ENCODE assay signal across 30 mouse cellular contexts in genomic region chr3:19046610-19047009, GRCm38 (mm10).
A peak's percentile ranks its signal among the peaks of the same experiment; 100 is the strongest.
DNase-seq lines count a peak whose midpoint lies in the region; ATAC-seq and TF ChIP-seq lines count a peak whose summit lies in the region.
"Had no signal": no experiment of that assay in that cellular context is flagged by ENCODE, and none has a peak within 500 bp of the region (broad histone marks: within the 10 kb centered on the region; RNA-seq: fewer than 3 reads in every experiment).

No protein-coding gene starts in this region.

- peak; percentile 63; the same call in 1 of the 2 replicates for ATAC-seq in stomach, embryonic 14.5 days (ENCODE audit: insufficient number of reproducible peaks, insufficient read depth, low FRiP score, low read depth)
- ATAC-seq in stomach, postnatal 0 days (ENCODE audit: low FRiP score, low TSS enrichment): no peak
- ATAC-seq in embryonic facial prominence, embryonic 14.5 days (ENCODE audit: low read depth): peak; percentile 67; the same call in 1 of the 2 replicates
- ATAC-seq: forebrain, embryonic 13.5 days; forebrain, embryonic 16.5 days; hindbrain, postnatal 0 days; inflammation-experienced regulatory T-cells, adult 6 months; intestine, embryonic 16.5 days had no signal

- no peak for TF ChIP-seq CTCF in stomach, postnatal 0 days (IDR thresholded peaks at IDR 0.05; ENCODE audit: low read depth)

- peak; percentile 8 to 31 for DNase-seq in cerebellum, postnatal 14 days
- no peak for DNase-seq in cerebellum, adult 8-10 months
- DNase-seq in kidney, adult 9 months: peak; percentile 22
- no peak for DNase-seq in kidney, postnatal 10 days
- no peak for DNase-seq in stomach, postnatal 0 days (ENCODE audit: low spot score)
- peak; percentile 20 for DNase-seq in embryonic facial prominence, embryonic 14.5 days (ENCODE audit: low spot score)
- no peak for DNase-seq in Muller cell, postnatal 12 days (ENCODE audit: inconsistent ontology term)
- DNase-seq: adrenal gland, adult 2 months; adrenal gland, postnatal 14 days; B cell, adult 2 months; cerebellum, adult 11-12 months; cerebellum, adult 9-10 months; cerebellum, postnatal 36 days; gastrocnemius, postnatal 10 days; gastrocnemius, postnatal 36 days; heart, adult 2 months; heart, postnatal 14 days; heart, postnatal 4 days had no signal

- no peaks in the 10 kb centered on the region for H3K9me3 ChIP-seq in stomach, embryonic 14.5 days (ENCODE audit: control insufficient read depth, low read depth, low read length)
- no peaks in the 10 kb centered on the region for H3K9me3 ChIP-seq in stomach, postnatal 0 days (ENCODE audit: control insufficient read depth, low read length)
- H3K9me3 ChIP-seq in embryonic facial prominence, embryonic 14.5 days (ENCODE audit: control insufficient read depth, low read length): no peaks in the 10 kb centered on the region
- H3K9me3 ChIP-seq: forebrain, embryonic 13.5 days; G1E; heart, embryonic 10.5 days; heart, embryonic 13.5 days had no signal

- no peaks in the 10 kb centered on the region for H3K4me1 ChIP-seq in stomach, embryonic 14.5 days (ENCODE audit: control insufficient read depth, insufficient read depth, low read length)
- H3K4me1 ChIP-seq in stomach, postnatal 0 days (replicated peaks; ENCODE audit: control insufficient read depth, insufficient read depth): no peaks in the 10 kb centered on the region
- H3K4me1 ChIP-seq in embryonic facial prominence, embryonic 14.5 days (ENCODE audit: control insufficient read depth, insufficient read depth, low read length): no peaks in the 10 kb centered on the region
- H3K4me1 ChIP-seq: forebrain, embryonic 13.5 days; heart, embryonic 10.5 days; heart, embryonic 13.5 days had no signal

- H3K27me3 ChIP-seq in stomach, embryonic 14.5 days (ENCODE audit: control insufficient read depth, insufficient read depth, low read length): no peaks in the 10 kb centered on the region
- H3K27me3 ChIP-seq in stomach, postnatal 0 days (ENCODE audit: control insufficient read depth, insufficient read depth, low read length): no peaks in the 10 kb centered on the region
- no peaks in the 10 kb centered on the region for H3K27me3 ChIP-seq in embryonic facial prominence, embryonic 14.5 days (replicated peaks; ENCODE audit: control insufficient read depth, insufficient read depth, low read length)
- H3K27me3 ChIP-seq: CH12.LX; forebrain, embryonic 13.5 days; heart, embryonic 13.5 days had no signal

- H3K4me3 ChIP-seq in stomach, embryonic 14.5 days (ENCODE audit: low read depth, low read length): no peak overlapping the region
- H3K4me3 ChIP-seq in stomach, postnatal 0 days (ENCODE audit: low read depth, low read length): no peak overlapping the region
- no peak overlapping the region for H3K4me3 ChIP-seq in embryonic facial prominence, embryonic 14.5 days (ENCODE audit: low read depth, low read length)
- H3K4me3 ChIP-seq: erythroblast, embryonic 14.5 days; forebrain, embryonic 13.5 days; heart, adult 2 months; heart, embryonic 10.5 days; heart, embryonic 13.5 days had no signal

- 61% methylated on average over 1 of the region's 1 CpGs for WGBS in stomach, embryonic 14.5 days
- WGBS in stomach, postnatal 0 days: 52% methylated on average over 1 of the region's 1 CpGs
- 56% methylated on average over 1 of the region's 1 CpGs for WGBS in embryonic facial prominence, embryonic 14.5 days

- TF ChIP-seq EP300 in stomach, postnatal 0 days (optimal IDR thresholded peaks at IDR 0.05): no peak

- H3K4me2 ChIP-seq in stomach, embryonic 14.5 days (replicated peaks; ENCODE audit: low read depth, low read length): no peak overlapping the region
- no peak overlapping the region for H3K4me2 ChIP-seq in stomach, postnatal 0 days (replicated peaks; ENCODE audit: low read depth)
- H3K4me2 ChIP-seq in embryonic facial prominence, embryonic 14.5 days (ENCODE audit: low read depth, low read length): no peak overlapping the region
- H3K4me2 ChIP-seq: forebrain, embryonic 13.5 days; heart, embryonic 13.5 days; hindbrain, embryonic 14.5 days had no signal

- H3K27ac ChIP-seq in stomach, embryonic 14.5 days (ENCODE audit: low read length): no peak overlapping the region
- H3K27ac ChIP-seq in stomach, postnatal 0 days (replicated peaks): no peak overlapping the region
- H3K27ac ChIP-seq in embryonic facial prominence, embryonic 14.5 days (replicated peaks; ENCODE audit: low read depth, low read length): no peak overlapping the region
- H3K27ac ChIP-seq: forebrain, embryonic 13.5 days; heart, adult 2 months; heart, embryonic 10.5 days; heart, embryonic 13.5 days; hindbrain, embryonic 14.5 days; hindbrain, postnatal 0 days had no signal

- no peaks in the 10 kb centered on the region for H3K36me3 ChIP-seq in stomach, embryonic 14.5 days (ENCODE audit: control insufficient read depth, insufficient read depth, low read length)
- H3K36me3 ChIP-seq in stomach, postnatal 0 days (ENCODE audit: control insufficient read depth, insufficient read depth, low read length): no peaks in the 10 kb centered on the region
- H3K36me3 ChIP-seq in embryonic facial prominence, embryonic 14.5 days (ENCODE audit: control insufficient read depth, insufficient read depth, low read length): no peaks in the 10 kb centered on the region
- H3K36me3 ChIP-seq: G1E; heart, embryonic 10.5 days; heart, embryonic 13.5 days had no signal

- H3K9ac ChIP-seq in stomach, embryonic 14.5 days (replicated peaks; ENCODE audit: low read depth, low read length): no peak overlapping the region
- H3K9ac ChIP-seq in stomach, postnatal 0 days (ENCODE audit: low read length): no peak overlapping the region
- H3K9ac ChIP-seq in embryonic facial prominence, embryonic 14.5 days (ENCODE audit: low read depth, low read length): no peak overlapping the region
- H3K9ac ChIP-seq: forebrain, embryonic 13.5 days; heart, embryonic 13.5 days; hindbrain, embryonic 14.5 days had no signal

Comparison
In these comparisons a context has a peak if more than half of its experiments do, and no peak if none do; other contexts are left out.
1. DNase-seq: peak in cerebellum, postnatal 14 days (2 of 2), kidney, adult 9 months (single experiment) and embryonic facial prominence, embryonic 14.5 days (single experiment); none in cerebellum, adult 8-10 months (single experiment), kidney, postnatal 10 days (single experiment), stomach, postnatal 0 days (single experiment) and Muller cell, postnatal 12 days (single experiment).